Mouse (Mus musculus) gastrocnemius, adult 8-10 months (tissue): ENCODE results near the gene Zscan2. TPM values are rescaled to one million over a fixed set of nuclear protein-coding genes. Genes with fewer than 3 reads are reported as not detected.

Experiments
- DNase-seq, 2 experiments: peaks; one replicate each; pipeline ENCODE4 v3.0.0; 2022; ENCODE audit warnings: low spot score in 2 of 2
- total RNA-seq, 4 experiments: library from RNA; stranded (reverse); gene quantifications; 2 replicates each; pipeline ENCODE4 v1.2.4; 2022

The Zscan2 gene
- total RNA-seq: 1 to 10 TPM; 1.8 to 2.4 (median 2.0) TPM

DNA sequence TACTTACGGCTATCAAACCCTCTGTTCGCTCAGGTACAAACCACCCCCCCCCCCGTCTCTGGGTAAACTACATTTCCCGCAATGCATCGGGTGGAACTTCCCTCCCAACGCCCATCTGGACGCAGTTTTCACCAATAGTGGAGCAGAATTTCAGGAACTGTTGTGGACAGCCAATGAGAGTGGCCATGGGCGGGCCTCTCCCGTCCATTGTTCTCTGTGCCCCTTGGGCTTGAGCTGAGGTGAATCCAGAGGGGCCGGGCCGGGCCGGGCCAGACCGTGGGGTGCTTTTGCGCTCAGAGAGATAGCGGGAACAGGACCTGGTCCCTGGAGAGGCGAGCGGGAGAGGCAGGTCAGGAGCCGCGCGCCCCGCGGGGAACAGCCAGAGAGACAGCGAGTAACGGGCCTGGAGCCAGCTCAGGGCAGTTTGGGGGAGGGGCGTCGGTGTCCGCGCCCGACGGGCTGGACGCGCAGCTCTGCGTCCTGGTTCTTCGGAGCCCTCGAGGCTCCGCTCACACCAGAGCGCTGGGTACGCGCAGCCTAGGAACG is at the start of gene Zscan2:
Gene Zscan2, plus strand, starts transcription at position 192 of the 546 bp plus-strand sequence.
- peak; percentile 77 to 80 for DNase-seq

DNA sequence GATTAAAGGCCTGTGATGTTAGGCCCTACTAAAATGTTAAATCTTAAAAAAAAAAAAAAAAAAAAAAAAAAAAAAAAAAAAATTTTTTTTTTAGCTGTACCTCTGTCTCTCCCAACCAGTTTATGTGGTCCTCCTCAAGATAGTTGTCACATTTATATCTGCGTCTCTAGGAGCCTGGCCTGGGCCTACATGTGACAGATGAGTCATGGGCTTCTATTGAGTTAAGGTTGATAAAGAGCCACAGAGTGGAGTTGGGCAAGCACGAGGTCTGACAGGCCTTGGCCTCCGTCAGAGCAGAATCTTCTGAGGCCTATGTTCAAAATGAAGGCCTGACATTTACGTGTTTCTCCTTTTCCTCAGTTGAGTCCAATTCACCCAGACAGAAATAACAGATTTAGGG is 47.3 kb upstream of the Zscan2 start:
- no peak for DNase-seq

DNA sequence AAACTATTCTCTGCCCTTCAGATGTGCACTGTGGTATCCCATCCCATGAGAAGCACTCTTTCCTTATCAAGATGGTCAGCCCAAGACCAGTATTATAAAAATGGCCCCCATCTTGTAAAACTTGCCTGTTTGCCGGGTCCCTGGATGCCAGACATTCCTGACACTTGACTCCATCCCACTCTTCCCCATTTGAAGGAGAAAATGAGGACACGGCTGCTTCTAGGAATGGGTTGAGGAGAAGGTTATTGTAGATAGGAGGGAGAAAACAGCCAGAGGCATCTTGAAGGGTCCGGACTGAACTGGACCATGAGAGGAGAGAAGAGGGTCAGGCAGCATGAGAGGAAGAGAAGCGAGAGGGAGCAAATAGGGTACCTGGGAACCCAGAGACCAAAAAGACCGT is 44.1 kb upstream of the Zscan2 start:
- DNase-seq: no peak

DNA sequence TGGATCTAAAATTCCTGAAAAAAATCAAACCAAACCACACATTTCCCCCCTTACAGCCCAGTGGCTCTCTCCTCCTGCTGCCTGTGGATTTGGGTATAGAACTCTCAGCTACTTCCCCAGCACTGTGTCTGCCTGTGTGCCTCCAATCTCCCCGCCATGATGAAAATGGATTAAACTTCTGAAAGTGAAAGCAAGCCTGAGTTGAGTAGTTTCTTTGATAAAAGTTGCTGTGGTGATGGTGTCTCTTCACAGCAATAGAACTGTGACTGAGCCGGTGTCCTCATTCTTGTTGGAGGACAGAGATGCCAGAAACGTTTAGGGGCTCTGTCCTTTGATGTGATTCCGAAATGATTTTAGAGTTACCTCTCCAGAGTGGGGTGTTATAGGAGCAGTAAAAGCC is 39.9 kb upstream of the Zscan2 start:
- DNase-seq: no peak

DNA sequence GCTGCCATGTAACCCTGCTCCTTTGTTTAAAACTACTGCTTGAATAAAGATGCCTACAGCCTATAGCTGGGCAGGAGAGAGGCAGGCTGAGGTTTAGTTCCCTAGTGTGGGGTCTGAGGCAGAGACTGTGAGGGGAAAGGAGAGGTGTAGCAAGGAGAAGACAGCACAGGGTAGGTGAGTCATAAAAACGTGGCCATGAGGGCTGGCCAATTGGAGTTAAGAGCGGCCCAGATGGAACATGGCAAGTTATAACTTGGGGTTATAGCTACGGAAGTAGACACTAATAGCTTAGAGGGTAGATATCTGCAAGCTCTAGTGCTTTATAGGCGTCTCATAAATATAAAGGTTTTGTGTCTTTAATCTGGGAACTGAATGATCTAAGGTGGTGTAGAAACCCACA is 37.5 kb upstream of the Zscan2 start:
- DNase-seq: no peak

DNA sequence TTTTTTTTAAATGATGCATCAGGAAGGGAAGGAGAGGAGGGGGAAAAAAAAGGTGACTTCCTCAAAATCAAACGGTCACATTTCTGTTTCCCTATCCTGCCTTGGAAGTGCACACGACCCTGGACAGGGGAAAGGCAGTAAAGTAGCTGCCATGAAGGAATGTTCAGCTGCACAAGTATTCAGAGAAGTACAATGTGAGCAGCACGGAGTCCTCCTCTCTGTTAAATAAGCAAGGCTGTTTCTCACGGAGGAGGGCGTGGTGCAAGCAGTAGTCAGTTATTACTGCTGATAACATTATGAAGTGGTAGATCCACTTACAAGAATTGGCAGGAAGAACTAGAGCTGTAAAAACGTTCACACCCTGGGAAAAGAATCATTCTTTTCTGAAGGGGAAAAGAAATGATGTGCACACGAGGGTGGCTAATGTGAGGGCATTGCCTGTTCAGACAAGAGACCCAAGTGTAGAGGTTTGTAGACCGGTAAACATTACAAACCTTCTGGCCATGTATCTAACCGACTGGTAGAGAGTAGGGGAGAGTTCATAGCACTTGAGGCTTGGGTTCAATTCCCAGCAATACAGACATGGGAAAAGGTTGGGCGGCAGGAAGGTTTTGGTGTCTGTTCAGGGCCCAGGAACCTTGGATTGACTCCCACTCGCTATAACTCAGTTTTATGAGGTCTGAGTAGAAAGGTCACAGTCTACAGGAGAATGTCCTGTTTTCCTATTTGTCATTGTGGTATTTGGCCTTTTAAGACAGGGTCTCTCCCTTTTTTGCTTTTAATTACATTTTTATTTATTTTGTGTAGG is 36.6 kb upstream of the Zscan2 start:
- no peak for DNase-seq

DNA sequence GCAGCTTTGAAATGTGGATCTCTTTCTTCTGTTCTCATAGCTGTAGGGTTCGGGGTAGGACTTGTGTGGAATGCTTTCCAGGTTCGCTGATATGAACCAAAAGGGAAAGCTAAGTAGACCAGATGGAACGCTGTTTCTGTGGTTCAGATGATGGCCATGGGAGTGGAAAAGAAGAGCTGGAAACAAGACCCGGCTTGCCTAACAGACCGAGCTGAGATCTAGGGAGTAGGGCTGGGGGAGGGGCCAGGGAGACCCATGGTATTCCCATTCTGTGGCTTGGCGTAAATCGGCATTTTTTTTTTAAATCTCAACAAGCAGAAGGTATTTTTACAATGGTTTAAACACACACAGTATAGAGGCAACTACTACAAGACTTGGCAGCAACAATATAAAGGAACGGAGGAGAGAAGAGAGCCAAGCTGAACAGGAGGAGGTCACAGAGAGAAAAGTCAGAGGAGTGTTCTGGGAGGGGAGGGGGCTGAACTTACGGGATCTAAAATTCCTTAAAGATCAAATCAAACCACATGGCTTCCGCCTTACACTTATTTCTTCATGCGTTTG is 34.8 kb upstream of the Zscan2 start, which contains the start of gene Iqgap1:
Gene Iqgap1, minus strand, starts transcription at position 132 of the 561 bp plus-strand sequence.
- no peak for DNase-seq

DNA sequence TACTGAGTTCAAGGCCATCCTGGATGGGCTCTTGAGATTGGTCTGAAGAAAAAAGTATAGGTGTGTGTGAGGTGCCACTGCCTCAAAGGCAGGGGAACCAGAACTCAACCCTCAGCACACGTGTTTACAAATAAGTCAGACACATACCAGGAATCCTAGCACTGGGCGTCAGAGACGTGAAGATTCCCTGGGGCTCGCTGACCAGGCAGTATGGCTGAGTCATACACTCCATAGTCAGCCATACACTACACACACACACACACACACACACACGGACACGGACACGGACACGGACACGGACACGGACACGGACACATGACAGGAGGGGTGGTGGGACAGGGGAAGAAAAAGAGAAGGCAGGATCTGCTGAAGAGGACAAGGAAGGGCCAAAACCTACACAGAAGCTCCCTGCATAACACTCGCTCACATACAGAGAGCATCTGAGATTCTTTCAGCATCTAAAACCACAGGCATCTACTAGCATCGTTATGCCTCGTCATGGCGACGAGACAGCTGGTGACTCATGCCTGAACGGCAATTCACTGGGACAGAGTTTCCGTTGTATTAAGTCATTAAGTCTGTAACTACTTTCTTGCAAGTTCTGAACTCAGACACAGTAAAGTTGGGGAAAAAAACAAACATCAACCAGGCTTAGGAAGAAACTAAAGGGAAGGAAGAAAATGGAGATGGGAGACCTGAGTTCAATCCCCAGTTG is 32.4 kb upstream of the Zscan2 start:
- no peak for DNase-seq

DNA sequence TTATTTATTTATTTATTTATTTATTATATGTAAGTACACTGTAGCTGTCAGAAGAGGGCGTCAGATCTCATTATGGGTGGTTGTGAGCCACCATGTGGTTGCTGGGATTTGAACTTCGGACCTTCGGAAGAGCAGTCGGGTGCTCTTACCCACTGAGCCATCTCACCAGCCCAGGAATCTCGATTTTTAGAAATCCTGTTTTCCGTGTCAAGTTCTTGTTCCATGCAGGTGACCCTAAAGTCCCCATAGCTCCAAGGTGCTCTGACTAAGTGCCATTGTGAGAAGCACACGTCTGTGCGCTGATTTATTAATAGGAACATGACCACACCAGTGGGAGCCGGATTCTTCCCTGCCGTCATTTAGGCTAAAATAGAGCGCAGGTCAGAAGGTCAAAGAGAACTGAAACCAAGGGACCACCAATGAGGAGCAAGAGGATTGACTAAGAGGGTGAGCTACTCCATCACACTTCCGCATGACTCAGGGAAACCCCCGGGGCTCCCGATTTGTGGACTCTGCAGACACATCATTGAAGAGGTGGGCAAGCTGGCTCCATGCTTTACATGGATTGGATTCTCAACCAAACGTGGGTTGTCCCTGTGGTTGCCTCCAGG is 30.4 kb upstream of the Zscan2 start:
- DNase-seq: no peak

DNA sequence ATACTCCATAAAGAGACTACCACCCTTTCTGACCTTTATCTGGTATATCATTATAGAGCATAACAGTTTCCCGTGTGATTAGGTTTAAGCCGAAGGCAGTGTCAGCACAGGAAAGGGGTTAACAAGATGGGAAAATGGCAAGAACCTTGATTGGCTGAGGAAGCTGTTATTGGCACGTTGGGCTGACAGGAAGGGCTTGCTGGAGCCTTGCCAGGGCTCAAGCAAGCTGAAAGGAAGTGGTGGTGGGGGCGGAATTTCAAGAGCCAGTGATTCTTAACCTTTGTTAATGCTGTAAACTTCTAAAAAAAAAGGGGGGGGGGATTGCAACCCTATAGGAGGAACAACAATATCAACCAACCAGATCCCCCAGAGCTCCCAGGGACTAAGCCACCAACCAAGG is 28.5 kb upstream of the Zscan2 start:
- no peak for DNase-seq

DNA sequence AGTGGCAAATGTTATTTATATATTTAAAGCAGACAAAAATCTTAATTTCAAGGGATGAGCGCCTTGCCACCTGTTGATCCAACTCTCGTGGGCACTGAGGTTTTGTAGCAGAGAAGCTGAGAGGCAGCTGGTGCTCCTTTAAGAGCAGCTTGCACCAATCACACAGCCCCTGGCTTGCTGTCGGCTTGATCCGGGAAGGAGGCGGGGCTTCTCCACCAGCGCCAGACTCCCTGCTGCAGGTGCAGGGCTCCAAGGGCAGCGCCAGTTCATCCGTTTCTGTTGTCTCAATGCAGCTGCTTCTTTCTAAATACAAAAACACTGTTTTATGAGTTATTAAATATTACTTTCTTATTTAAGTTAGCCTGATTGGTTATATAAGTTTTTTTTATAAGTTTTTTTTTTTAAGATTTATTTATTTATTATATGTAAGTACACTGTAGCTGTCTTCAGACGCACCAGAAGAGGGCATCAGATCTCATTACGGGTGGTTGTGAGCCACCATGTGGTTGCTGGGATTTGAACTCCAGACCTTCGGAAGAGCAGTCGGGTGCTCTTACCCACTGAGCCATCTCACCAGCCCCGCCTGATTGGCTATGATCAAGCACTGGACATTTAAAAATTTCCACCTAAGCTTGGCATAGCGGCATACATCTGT is 27.6 kb upstream of the Zscan2 start:
- peak in 1 of 2 experiments; percentile 30 for DNase-seq

DNA sequence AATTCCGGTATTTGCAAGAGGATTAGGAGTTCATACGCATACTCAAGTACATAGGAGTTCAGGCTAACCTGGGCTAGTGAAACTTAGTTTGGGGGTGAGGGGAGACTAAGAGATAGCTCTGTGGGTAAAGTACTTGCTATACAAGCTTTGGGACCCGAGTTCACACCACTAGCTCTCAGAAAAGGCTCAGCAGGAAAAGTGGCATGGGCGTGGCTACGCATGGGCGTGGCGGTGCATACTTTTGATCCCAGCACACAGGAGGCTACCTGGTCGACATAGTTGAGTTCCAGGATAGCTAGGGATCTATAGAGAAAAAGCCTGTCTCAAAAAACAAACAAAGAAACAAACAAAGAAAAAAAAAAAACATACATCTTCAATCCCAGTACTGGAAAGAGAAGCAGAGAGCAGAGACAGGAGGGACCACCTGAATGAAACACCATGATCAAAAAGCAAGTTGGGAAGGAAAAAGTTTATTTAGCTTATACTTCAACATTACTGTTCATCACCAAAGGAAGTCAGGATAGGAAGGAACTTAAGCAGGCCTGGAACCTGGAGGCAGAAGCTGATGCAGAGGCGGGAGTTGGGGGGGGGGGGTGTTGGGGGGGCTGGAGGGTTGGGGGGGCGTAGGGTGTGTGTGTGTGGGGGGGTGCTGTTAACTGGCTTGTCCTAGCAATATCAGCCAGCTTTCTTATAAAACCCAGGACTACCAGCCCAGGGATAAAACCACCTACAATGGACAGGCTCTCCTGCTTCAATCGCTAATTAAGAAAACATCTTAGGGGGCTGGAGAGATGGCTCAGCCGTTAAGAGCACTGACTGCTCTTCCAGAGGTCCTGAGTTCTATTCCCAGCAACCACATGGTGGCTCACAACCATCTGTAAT is 26.8 kb upstream of the Zscan2 start:
- no peak for DNase-seq

DNA sequence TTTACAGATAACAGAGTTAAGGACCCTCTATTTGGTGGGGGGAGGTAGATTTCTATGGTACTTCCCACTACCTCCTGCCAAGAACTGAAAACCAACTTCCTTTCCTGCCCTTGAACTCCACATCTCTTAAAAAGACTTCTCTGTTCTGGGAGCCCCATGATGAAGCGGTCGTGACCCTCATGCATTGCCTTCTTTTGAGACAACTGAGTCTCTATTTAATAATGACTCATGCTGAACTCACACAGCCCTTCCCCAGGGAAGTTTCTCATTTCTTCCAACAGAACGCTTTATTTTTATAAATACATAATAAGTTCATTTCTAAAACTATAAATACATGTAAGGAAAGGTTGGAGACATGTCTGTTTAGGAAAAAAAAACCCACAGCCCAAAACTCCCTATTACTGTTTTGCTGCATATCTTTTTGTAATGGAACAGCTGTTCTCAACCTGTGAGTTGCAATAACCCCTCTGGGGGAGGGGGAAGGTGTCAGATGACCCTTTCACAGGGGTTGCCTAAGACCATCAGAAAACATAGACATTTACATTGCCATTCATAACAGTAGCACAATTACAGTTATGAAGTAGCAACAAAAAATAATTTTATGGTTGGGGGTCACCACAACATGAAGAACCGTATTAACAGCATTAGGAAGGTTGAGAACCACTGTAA is 24.6 kb upstream of the Zscan2 start:
- no peak for DNase-seq

DNA sequence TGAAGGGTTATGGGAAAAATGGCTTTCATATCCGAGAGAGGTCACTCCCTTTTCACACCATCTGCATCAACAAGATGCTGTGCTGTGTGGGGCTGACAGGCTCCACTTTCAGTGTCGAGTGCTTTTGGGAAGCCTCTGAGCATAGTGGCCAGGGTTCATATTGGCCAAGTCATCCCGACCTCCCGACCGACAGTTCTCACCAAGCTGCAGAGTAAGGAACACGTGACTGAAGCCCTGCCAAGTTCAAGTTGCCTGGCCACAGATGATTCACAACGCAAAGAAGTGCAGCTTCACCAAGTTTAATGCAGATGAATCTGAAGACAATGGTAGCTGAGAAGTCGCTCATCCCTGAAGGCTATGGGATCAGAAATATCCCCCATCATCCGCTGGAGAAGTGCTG is 23.0 kb upstream of the Zscan2 start:
- no peak for DNase-seq

DNA sequence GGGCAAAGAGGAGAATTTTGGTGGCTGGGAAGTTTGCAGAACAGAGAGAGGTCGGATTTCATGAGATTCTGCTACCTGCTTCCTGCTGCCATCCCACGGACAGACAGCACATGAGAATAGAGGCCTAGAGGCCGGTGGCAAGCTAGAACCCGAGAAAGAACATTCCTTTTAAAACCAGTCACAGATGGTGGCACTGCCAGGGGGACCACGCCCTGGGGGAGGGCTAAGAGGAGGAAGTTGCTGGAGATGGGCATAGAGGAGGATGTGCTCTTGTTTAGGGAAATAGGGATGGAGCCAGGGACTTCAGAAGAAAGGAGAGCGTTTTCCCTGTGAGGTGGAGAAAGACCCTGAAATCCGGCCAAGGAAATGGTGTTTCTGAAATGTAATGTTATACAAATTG is 22.5 kb upstream of the Zscan2 start:
- no peak for DNase-seq

DNA sequence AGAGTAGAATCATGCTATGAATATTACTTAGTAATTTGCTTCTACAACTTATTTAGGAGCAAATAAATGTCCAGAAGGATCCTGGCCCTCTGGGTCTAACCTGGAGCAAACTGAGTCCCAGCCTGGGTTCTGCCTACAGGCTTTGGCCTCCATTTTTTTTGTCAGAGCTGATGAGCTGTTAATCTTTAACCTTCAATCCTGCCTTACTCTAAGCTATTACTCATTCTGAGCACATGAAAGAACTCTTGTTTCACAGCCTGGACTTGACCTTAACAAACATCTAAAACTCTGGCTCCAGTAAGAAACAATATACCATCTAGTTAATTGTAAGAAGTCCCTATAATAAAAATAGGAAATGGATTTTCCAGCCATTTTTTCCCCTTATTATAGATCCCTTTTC is 21.0 kb upstream of the Zscan2 start:
- no peak for DNase-seq

DNA sequence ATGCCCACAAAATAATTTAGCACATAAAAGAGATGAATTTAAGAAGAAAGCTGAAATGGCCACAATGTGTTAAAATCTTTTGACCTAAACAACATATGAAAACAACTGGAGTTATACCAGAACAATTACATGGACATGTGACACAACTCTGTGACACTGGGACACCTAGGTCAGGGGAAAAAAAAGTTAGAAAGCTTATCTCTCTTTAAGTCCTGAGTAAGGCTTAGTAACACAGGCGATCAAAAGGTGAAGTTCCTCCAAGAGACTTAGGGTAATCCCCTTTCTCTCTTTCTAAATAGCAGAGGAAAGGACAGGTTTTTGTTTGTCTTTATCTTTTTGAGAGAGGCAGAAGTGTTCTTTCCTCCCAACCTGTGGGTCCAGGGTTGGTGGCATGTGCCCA is 20.5 kb upstream of the Zscan2 start:
- DNase-seq: no peak

DNA sequence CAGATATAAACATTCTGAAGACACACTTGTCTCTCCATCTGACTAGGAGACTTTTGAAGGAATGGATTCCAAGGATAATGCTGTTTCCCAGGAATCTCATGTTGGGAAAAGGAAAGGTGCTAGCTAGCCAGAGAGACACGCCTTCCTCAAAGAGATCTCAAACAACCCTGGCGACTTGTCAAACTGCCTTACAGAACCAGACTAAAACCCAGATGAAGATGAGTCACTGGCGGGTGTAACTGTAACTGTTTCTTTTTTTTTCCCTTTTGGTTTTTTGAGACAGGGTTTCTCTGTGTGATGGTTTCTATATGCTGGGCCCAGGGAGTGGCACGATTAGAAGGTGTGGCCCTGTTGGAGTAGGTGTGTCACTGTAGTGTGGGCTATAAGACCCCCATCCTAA is 19.8 kb upstream of the Zscan2 start:
- no peak for DNase-seq

DNA sequence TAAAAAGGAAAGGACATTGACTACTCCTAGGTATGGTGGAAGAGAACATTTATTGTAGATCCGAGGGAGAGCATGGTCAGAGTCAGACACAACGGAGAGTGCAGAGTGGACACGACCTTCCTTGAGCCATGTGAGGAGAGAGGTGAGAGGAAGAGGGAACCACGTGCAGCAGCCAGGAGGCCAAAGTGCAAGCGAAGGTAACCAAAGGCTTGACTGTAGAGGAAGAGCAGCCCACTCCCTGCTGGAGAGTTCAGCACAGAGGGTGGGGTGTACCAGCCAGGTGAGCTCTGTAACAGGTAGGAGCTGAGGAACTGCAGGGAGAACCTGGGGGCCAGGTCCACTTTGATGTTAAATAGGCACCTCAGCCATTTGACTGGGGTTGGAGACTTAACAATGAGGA is 18.6 kb upstream of the Zscan2 start:
- DNase-seq: no peak

DNA sequence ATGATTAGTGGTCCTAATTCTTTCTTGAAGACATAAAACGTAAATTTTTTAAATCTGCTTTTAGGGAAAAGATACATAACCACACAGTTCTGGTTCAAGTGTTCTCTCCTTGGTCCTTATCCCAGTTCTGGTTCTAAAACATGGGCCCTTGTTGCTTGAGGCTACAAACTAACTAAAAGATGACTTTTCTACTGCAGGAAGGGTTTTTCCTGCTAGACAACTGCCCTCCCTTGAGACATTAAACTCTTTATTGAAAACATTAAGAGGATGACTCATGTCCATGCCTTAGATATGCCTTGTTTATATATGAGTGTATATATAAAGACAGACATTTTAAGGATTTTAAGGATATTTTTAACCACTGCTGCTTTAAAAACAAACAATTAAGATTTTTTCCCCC is 17.5 kb upstream of the Zscan2 start:
- no peak for DNase-seq
